Mouse (Mus musculus) brain, adult 10 weeks (tissue): ENCODE results near the gene Slc4a1. TPM values are rescaled to one million over a fixed set of nuclear protein-coding genes. Genes with fewer than 3 reads are reported as not detected.

Experiments used
- polyA plus RNA-seq: library from polyadenylated mRNA; stranded (reverse); fragments of 350-450 nt; fragmentation: Illumina TruSeq; extraction: RNeasy Lipid Tissue Mini Kit (QIAGEN cat#74804); gene quantifications from one replicate; pipeline ENCODE4 v1.2.3, GENCODE M21; 2015; ENCODE audit warnings: low read depth, low replicate concordance

Gene Slc4a1
- not detected for polyA plus RNA-seq

DNA sequence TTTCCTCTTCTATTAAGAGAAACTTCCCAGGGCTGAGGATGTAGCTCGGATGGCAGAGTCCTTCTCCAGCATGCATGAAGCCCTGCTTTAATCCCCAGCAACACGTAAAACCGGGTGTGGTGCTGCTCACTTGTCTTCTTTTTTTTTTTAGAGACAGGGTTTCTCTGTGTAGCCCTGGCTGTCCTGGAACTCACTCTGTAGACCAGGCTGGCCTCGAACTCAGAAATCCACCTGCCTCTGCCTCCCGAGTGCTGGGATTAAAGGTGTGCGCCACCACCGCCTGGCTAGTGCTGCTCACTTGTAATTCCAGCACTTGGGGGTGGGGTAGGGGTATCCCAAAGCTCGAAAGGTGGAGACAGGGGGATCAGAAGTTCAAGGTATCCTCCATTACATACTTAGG lies at the start of gene Slc4a1:
Slc4a1 (minus strand) TSS at position 101 of the 400 bp plus-strand sequence.

DNA sequence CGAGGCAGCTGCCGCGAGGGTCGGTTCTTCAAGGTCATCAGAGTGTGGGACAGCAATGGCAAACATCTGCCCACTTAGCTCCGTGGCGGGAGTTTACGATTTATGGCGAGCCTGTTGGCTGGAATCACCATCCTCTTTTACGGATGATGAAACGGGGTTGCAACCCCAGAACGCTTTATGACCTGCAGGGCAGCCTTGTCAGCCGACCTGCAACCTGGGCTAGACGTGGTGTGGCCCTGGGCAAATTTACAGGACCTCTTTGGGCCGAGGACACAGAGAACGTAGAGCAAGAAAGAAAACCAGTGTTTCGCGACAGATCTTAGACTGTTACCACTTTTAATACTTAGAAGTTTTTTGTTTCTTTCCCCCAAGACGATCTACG lies 41.8 kb upstream of the Slc4a1 start, which contains the start of gene Slc25a39:
Slc25a39 (minus strand) TSS at position 113 of the 382 bp plus-strand sequence.

DNA sequence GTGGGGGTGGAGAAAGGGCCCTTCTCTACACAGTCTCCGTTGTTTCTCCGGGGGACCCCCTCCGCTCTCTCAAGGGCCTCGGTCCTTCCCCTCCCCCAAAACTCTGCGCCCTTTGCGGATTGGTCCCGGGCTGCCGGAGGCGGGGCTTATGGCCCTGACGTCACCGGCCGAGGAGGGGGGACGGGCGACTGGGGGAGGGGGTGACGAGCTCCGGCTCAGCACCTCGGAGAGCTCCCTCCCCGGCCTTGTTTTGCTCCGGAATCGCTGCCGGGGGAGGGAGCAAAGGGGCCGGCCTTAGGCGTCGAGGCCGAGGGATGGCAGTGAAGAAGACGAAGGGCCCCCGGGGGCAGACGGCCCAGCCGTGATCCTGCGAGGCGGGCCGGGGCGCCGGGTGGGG lies 27.2 kb upstream of the Slc4a1 start, which contains the start of gene Rundc3a:
Rundc3a (plus strand) TSS at position 166 of the 397 bp plus-strand sequence.

DNA sequence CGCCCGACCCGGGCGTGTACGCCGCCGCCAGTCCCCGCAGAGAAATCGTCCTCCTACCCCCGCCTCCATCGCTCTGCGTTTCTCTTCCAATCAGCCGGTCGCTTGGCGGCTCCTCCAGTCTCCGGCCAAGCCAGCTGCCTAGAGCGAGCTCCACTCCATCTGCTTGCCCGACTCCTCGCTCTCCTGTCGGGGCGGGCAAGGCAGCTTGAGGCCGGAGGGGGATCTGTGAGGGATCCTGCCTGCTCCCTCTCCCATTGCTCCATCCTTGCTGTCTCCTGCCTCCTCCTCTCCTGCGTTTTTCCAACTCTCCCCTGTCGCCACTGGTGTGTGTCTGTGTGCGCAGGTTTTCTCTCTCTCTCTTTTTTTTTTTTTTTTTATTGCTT lies 46.6 kb downstream of the Slc4a1 start, which contains the start of gene Ubtf:
Ubtf (minus strand) TSS at position 333 of the 383 bp plus-strand sequence.

Other genes starting within 250 kb of the Slc4a1 start
- gene Nags, start 220.7 kb downstream of the Slc4a1 start, polyA plus RNA-seq = not detected
- gene Tmem101, start 209.8 kb downstream of the Slc4a1 start, polyA plus RNA-seq = 25.8 TPM
- gene Lsm12, start 180.9 kb downstream of the Slc4a1 start, polyA plus RNA-seq = 26.1 TPM
- gene G6pc3, start 176.6 kb downstream of the Slc4a1 start, polyA plus RNA-seq = 61.4 TPM
- 122 TPM for gene Hdac5, start 136.0 kb downstream of the Slc4a1 start, polyA plus RNA-seq
- 2.6 TPM for gene BC030867, start 117.3 kb downstream of the Slc4a1 start, polyA plus RNA-seq
- 3.1 TPM for gene Asb16, start 97.5 kb downstream of the Slc4a1 start, polyA plus RNA-seq
- gene Tmub2, start 81.3 kb downstream of the Slc4a1 start, polyA plus RNA-seq = 92.1 TPM
- gene Atxn7l3, start 69.6 kb downstream of the Slc4a1 start, polyA plus RNA-seq = 175 TPM
- 89.6 TPM for gene Ubtf, start 46.5 kb downstream of the Slc4a1 start, polyA plus RNA-seq
- gene Rundc3a, start 27.2 kb upstream of the Slc4a1 start, polyA plus RNA-seq = 388 TPM
- 84.6 TPM for gene Slc25a39, start 41.7 kb upstream of the Slc4a1 start, polyA plus RNA-seq
- 50.6 TPM for gene Grn, start 64.1 kb upstream of the Slc4a1 start, polyA plus RNA-seq
- 45.0 TPM for gene Fam171a2, start 81.5 kb upstream of the Slc4a1 start, polyA plus RNA-seq
- 4.9 TPM for gene Itga2b, start 103.9 kb upstream of the Slc4a1 start, polyA plus RNA-seq
- gene Gpatch8, start 190.2 kb upstream of the Slc4a1 start, polyA plus RNA-seq = 35.6 TPM
- gene Gm11627, start 213.3 kb upstream of the Slc4a1 start, polyA plus RNA-seq = 8.0 TPM
- gene Fzd2, start 238.2 kb upstream of the Slc4a1 start, polyA plus RNA-seq = 5.4 TPM